In the genomic region with DNA sequence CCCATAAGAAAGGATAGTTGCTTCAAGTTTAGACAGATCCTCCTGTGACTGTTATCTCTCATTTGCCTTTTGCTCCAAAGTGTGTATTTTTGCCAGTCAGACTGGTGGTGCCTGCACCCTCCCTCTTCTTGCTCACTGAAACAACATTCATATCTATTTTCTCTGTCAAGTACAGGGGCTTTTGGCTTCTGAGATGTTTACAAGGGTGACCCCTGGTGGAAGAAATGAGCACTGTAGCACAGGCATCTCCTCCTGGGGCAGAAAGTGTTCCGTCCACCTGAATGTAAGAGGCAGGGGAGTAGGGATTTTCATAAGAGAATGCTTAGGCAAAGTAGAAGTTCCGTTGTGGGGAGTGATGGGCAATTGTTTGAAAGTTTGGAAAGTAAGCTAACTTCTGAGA, we compare ENCODE assay signal across 8 mouse cellular contexts. TPM values are rescaled to one million over a fixed set of nuclear protein-coding genes. Genes with fewer than 3 reads are reported as not detected.
DNase-seq lines count a peak whose midpoint lies in the region; ATAC-seq and TF ChIP-seq lines count a peak whose summit lies in the region.
"Had no signal": no experiment of that assay in that cellular context is flagged by ENCODE, and none has a peak within 500 bp of the region (broad histone marks: within the 10 kb centered on the region; RNA-seq: fewer than 3 reads in every experiment).

No protein-coding gene starts in this region.

- peak; percentile 70 for ATAC-seq in megakaryocyte, adult 5-6 weeks (ENCODE audit: poor library complexity, severe bottlenecking)

- no peaks in the 10 kb centered on the region for H3K27me3 ChIP-seq in spleen, adult 2 months (ENCODE audit: control insufficient read depth, insufficient read depth, low read length)
- H3K27me3 ChIP-seq: midbrain, embryonic 12.5 days had no signal

- peak; percentile 34; the same call in 1 of the 2 replicates for TF ChIP-seq CTCF in spleen, adult 2 months (IDR thresholded peaks at IDR 0.05; ENCODE audit: extremely low read depth, insufficient read depth, insufficient read length, insufficient replicate concordance)

- H3K4me1 ChIP-seq in spleen, adult 2 months (ENCODE audit: control insufficient read depth, insufficient read depth, insufficient read length), result no peaks in the 10 kb centered on the region
- H3K4me1 ChIP-seq: midbrain, embryonic 12.5 days had no signal

- H3K36me3 ChIP-seq in spleen, adult 2 months (ENCODE audit: control insufficient read depth, insufficient read depth, low read length), result no peaks in the 10 kb centered on the region
- H3K36me3 ChIP-seq: midbrain, embryonic 12.5 days had no signal

- DNase-seq in ES-CJ7 (ENCODE audit: low read depth, low spot score), result peak; percentile 83
- peak; percentile 80 for DNase-seq in adrenal gland, postnatal 14 days
- DNase-seq in embryo, embryonic 9.5 days (ENCODE audit: extremely low spot score), result peak; percentile 72
- DNase-seq in heart, postnatal 10 days, result peak; percentile 80 to 87
- DNase-seq in layer of hippocampus, postnatal 14 days (ENCODE audit: low spot score in 2 of 2), result peak; percentile 76 to 86
- DNase-seq in spleen, adult 2 months (ENCODE audit: low read depth in 1 of 2, low spot score in 2 of 2), result peak; percentile 41 to 68

- TF ChIP-seq POLR2A in spleen, adult 2 months (IDR thresholded peaks at IDR 0.05; ENCODE audit: low read depth, low read length), result no peak

- intact Hi-C loops in heart, postnatal 10 days (cut with DNase I), result loop anchor here (1.0 to 10.0 kb wide), 3 partner anchors 87 to 233 kb away; partner anchors contain the start of gene Zfp90

- H3K4me3 ChIP-seq in spleen, adult 2 months (ENCODE audit: extremely low read depth, insufficient read depth, insufficient read length), result no peak overlapping the region
- H3K4me3 ChIP-seq: midbrain, embryonic 12.5 days had no signal

- 28% methylated on average over 2 of the region's 2 CpGs for WGBS in spleen, adult 2 months

- H3K27ac ChIP-seq in spleen, adult 2 months (ENCODE audit: insufficient read depth, low read length), result no peak overlapping the region
- H3K27ac ChIP-seq: midbrain, embryonic 12.5 days had no signal

RNA-seq across cellular contexts. Expression of gene Tango6, which starts 35.5 kb away (rescaled TPM):
- total RNA-seq in adrenal gland, postnatal 14 days (2021), result 8.4 and 9.7 TPM in 2 replicates
- 1 to 10 TPM; 9.3 to 9.4 TPM for total RNA-seq in heart, postnatal 10 days (2021)
- 1 to 10 TPM; 6.6 to 7.7 TPM for total RNA-seq in layer of hippocampus, postnatal 14 days (2021)
- total RNA-seq in megakaryocyte, adult 5-6 weeks (2015), result 2.5 and 3.5 TPM in 2 replicates
- total RNA-seq in megakaryocyte, adult 5-6 weeks (2017), result 3.6 and 6.1 TPM in 2 replicates
- 3.6 and 3.7 TPM in 2 replicates for polyA plus RNA-seq in spleen, adult 2 months (2012; rRNA removed)

RNA-seq across cellular contexts. Expression of gene Cdh1, which starts 44.2 kb away (rescaled TPM):
- total RNA-seq in adrenal gland, postnatal 14 days (2021), result 0.56 and 5.2 TPM in 2 replicates
- total RNA-seq in heart, postnatal 10 days (2021), result under 1 TPM; 0.07 to 0.26 TPM
- under 1 TPM; 0.24 to 0.35 TPM for total RNA-seq in layer of hippocampus, postnatal 14 days (2021)
- total RNA-seq in megakaryocyte, adult 5-6 weeks (2015), result 6.2 and 8.0 TPM in 2 replicates
- total RNA-seq in megakaryocyte, adult 5-6 weeks (2017), result 5.2 and 7.0 TPM in 2 replicates
- 1.5 TPM in 2 replicates for polyA plus RNA-seq in spleen, adult 2 months (2012; rRNA removed)
